Mouse (Mus musculus): ENCODE data around the gene Paf1. TPM values are rescaled to one million over a fixed set of nuclear protein-coding genes. Genes with fewer than 3 reads are reported as not detected.

The Paf1 gene
- total RNA-seq, 2 experiments from 2014 or later: 65.3 to 66.1 TPM

DNA sequence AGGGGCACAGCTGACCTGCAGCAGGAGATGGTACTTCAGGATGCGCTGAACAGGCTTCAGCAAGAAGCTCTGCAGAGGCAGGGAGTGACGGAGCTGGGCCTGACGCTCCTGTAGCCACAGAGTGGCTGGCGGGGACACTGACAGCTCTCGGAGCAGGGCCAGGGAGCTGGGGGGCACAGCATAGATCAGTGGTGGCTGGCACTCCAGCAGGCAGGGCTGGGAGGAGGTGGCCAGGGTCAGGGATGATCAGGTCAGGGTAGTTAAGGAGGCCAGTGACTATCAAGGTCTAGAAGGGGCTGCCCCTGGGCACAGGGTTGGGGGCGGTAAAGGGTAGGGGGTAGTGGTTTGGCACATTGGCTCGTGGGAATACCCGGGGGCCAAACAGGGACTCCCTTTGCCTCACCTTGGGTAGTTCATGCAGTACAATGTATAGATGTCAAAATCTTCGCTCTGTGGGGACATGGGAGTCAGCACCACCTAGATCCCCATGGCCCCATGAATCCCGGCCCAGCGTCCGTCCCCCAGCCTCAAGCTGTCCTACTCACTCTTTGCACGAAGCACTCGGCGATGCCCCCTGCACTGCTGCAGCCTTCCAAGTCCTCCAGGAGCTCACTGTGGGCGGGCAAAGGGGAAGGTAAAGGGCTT lies 24.4 kb upstream of the Paf1 start:
- intact Hi-C loops (cut with DNase I): no loop called here
- DNase-seq (ENCODE audit: extremely low spot score in 1 of 2, low spot score in 2 of 2): no peak

DNA sequence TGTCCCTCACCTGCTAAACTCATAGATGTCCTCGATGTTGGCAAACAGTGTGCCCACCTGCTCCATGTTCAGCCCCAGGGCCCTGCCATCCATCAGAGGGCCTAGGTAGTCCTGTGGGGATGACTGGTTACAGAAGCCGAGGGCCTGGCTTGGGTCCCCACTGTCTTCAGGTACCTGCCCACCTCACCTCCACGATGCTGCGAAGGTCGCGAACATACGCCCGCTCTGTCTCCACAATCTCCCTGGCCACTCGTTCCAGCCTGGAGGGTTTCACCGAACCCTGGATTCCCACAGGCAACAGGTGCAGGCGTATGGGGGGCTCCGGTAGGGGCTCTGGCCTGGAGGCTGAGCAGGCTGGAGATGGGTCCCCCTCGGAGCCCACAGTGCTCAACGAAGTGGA lies 22.7 kb upstream of the Paf1 start:
- no peak for DNase-seq (ENCODE audit: extremely low spot score in 1 of 2, low spot score in 2 of 2)
- intact Hi-C loops (cut with DNase I): loop anchor here (10.0 kb wide), 1 partner anchor 235 kb away; no protein-coding TSS in a partner anchor

DNA sequence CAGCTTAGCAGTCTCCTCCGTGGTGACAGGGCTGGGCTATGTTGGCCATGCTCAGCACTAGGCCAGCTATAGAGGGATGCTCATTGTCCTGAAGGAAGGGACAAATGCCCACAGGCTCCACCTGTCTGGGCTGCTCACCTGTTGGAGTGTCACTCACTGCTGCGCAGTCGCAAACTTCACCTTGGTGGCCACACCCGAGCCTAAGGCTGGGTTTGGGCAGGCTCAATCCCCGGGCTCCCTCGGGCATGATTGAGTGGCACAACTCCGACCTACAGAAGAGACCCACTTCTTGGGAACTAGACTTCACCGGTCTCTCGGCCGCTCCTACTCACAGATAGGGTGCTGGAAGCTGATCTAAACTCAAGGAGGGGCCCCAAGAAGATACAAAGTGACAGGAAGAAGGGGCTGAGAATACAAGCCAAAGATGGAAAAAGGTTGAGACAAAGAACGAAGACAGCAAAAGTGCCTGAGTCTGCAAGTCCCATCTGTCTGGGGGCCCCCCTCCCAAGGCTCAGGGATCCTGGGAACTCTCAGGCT lies 21.7 kb upstream of the Paf1 start:
- no peak for DNase-seq (ENCODE audit: extremely low spot score in 1 of 2, low spot score in 2 of 2)
- intact Hi-C loops (cut with DNase I): loop anchor here (10.0 kb wide), 1 partner anchor 234 kb away; no protein-coding TSS in a partner anchor

DNA sequence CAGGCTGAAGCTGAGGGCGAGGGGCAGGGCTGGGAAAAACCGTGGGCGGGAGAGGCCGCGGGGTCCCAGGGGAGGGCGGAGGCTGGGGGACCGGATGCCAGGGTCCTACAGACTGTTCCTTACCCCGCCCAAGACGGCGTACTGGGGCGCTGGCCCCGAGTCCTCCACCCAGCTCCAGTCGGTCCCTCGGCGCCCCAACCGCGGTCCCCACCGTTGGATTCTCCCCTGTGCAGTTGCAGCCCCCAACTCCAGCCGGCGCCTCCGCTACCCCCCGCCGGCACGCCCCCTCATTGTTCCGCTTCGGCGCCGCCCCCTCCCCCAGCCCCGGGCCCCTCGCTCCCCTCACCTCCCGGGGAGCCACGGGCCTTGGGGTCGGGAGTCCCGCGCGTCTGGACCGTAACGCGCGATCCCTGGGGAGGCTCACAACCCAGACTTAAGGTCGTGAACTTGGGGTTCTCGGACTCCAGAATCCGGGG lies 21.2 kb upstream of the Paf1 start:
- DNase-seq (ENCODE audit: extremely low spot score in 1 of 2, low spot score in 2 of 2): peak in 1 of 2 experiments; percentile 90
- intact Hi-C loops (cut with DNase I): loop anchor here (10.0 kb wide), 1 partner anchor 233 kb away; no protein-coding TSS in a partner anchor

DNA sequence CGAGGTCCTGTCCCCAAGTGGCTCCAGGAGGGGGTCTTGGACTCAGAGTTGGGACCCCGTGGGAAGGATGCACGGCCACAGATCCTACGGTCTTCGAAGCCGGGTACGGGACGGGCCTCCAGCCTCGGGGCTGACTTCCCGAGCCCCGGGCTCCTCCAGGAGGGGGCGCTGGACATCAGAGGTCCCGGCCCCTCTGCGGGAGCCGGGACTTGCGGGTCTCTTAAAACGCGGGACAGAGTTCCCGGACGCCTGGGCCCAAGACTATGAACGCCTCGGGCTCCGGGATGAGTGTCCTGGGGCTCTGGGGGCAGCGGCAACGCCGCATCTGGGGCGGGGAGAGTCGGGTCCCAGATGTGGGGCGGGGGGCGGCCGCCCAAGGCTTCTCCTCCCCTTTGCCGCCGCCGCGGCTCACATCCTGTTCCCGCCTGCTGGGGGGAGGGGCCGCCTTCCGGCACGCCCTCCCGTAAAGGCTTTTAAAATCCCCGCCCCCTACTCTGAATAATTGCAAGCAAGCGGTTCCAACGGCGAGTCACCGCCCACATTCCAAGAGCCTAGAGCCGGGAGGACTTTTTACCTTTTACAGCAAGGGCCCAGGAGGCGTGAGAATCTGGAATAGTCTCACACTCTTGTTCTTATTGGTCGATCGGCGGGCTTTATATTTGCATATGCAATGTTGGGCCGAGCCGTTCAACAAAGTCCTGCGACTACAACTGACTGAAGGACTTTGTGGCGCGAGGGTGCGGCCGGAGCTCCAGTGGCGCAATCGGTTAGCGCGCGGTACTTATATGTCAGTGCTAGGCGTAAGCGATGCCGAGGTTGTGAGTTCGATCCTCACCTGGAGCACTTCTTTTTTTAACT lies 20.3 kb upstream of the Paf1 start, which contains the start of gene Plekhg2:
Plekhg2 (minus strand) TSS at position 349 of the 858 bp plus-strand sequence.
- peak; percentile 97 for DNase-seq (ENCODE audit: extremely low spot score in 1 of 2, low spot score in 2 of 2)
- intact Hi-C loops (cut with DNase I): loop anchor here (1.0 to 10.0 kb wide), 2 partner anchors 14 to 232 kb away; no protein-coding TSS in a partner anchor

DNA sequence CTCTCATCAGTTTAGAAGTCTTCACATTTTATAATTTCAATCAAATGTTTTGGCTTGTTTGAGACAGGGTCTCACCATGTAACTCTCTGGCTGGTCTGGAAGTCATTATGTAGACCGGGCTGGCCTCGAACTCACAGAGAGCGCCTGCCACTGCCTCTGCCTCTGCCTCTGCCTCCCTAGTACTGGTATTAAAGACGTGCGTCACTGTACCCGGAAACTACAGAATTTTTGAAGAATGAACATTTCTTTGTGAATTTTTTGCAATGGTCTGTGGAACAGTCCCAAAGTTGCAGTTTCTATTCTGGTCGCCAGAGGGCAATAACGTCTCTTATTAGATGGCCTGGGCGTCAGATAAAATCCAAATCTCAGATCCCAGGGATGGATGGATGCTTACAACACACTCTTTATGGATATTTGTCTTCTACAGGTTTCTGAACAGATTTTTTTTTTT lies 19.6 kb upstream of the Paf1 start:
- DNase-seq (ENCODE audit: extremely low spot score in 1 of 2, low spot score in 2 of 2): peak; percentile 78 to 79
- intact Hi-C loops (cut with DNase I): loop anchor here (1.0 to 10.0 kb wide), 2 partner anchors 13 to 232 kb away; no protein-coding TSS in a partner anchor

DNA sequence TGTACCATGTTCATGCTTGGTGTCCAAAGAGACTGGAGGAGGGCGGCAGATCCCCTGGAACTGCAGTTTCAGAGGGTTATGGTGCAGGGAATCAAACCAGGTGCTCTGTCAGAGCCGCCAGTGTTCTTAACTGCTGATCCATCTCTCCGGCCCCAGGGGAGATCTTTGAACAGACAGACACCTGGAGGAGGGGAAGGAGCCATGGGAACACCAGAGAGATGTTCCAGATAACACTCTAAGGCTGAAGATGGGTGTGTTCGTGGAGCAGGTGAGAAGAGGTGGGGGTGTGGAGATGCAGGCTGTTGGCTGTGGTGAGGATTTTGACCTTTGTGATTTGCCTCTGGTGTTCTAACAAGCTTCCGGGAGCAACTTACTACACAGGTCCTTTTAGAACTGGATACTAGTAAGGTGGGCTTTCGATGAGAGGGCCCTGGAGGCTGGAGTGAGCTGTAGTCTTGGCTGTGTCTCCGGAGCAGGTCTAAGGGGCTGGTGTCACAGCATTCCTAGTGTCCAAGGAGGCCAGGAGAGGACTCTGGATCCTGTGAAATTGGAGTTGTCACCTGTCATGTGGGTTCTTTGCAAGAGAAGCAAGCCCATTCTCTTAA lies 18.8 kb upstream of the Paf1 start:
- DNase-seq (ENCODE audit: extremely low spot score in 1 of 2, low spot score in 2 of 2): no peak
- intact Hi-C loops (cut with DNase I): loop anchor here (1.0 to 10.0 kb wide), 2 partner anchors 12 to 231 kb away; no protein-coding TSS in a partner anchor

DNA sequence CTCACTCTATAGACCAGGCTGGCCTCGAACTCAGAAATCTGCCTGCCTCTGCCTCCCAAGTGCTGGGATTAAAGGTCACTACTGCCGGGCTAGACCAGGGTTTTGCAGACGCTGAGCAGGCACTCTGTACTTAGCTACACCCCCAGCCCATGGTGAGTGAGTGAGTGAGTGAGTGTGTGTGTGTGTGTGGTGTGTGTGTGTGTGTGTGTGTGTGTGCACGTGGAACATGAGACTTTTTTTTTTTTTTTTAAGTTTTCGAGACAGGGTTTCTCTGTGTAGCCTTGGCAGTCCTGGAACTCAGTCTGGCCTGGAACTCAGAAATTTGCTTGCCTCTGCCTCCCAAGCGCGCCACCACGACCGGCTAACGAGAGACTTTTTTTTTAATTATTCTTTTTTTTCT lies 18.1 kb upstream of the Paf1 start:
- intact Hi-C loops (cut with DNase I): loop anchor here (10.0 kb wide), 1 partner anchor 230 kb away; no protein-coding TSS in a partner anchor
- no peak for DNase-seq (ENCODE audit: extremely low spot score in 1 of 2, low spot score in 2 of 2)

DNA sequence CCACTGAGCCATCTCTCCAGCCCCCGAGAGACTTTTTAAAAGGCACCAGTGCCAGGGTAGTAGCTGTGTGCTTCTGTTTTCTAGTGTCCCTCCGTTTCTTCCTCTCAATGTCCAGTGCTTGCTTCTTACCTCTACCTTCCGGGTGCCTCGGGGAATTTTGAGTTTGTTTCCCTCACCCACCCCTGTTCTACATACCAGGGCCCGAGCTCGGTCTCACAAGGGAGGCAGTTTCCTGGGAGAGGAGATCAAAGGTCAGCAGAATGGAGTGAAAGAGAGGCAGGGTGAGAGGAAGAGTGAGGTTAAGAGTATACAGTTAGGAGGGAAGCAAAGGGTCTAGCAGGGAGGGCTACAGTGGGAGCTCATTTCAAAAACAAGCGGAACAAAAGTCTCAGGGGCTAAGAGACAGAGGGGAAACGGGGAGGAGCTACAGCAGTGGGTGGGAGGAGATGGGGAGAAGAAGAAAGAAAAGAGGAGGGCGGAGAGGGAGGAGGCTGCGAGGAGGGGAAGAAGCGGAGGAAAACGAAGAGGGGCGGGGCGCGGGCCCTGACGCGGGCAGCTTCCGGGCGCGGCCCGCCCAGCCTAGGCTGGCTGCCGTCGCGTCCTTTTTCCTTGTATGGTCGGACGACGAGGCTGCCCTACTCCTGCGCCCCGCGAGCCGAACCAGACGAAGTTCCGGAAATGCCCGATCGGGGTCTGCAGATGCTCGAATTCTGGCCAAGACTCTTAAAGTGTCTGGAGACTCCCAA lies 17.4 kb upstream of the Paf1 start:
- peak; percentile 68 to 95 for DNase-seq (ENCODE audit: extremely low spot score in 1 of 2, low spot score in 2 of 2)
- intact Hi-C loops (cut with DNase I): loop anchor here (10.0 kb wide), 1 partner anchor 229 kb away; no protein-coding TSS in a partner anchor

DNA sequence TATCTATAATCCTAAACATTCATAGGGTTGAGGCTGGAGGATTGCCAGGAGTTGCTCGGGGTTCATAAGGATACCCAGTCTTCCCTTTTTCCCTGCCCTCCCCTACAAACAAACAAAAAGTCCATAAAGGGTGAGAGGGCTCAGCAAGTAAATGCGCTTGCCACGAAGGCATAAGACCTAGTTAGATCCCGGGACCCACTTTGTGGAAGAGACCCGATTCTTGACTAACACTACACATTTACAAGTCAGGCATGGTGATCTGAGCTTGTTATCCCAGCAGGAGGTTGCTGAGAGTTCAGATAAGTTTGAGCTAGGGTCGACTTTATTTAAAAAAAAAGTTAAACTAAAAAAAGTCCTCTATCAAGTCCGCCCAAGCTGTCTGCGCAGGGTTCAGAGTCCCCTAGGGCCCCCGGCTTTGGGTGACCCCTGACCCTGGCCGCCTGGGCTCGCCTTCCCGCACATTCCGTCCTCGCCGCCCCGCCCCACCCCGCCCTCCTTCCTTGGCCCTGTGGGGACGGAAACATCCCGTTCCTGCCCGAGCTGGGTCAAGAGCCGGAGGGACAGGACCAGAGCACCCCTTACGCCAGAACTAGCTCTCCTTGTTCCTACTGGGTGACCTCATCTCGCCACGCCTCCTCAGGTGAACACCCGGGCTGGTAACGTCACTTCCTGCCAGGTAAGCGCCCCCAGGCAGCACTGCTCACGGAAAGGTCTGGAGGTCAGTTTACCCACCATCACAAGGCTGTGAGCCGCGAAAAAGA lies 16.6 kb upstream of the Paf1 start:
- intact Hi-C loops (cut with DNase I): loop anchor here (10.0 kb wide), 1 partner anchor 229 kb away; no protein-coding TSS in a partner anchor
- DNase-seq (ENCODE audit: extremely low spot score in 1 of 2, low spot score in 2 of 2): peak in 1 of 2 experiments; percentile 87

DNA sequence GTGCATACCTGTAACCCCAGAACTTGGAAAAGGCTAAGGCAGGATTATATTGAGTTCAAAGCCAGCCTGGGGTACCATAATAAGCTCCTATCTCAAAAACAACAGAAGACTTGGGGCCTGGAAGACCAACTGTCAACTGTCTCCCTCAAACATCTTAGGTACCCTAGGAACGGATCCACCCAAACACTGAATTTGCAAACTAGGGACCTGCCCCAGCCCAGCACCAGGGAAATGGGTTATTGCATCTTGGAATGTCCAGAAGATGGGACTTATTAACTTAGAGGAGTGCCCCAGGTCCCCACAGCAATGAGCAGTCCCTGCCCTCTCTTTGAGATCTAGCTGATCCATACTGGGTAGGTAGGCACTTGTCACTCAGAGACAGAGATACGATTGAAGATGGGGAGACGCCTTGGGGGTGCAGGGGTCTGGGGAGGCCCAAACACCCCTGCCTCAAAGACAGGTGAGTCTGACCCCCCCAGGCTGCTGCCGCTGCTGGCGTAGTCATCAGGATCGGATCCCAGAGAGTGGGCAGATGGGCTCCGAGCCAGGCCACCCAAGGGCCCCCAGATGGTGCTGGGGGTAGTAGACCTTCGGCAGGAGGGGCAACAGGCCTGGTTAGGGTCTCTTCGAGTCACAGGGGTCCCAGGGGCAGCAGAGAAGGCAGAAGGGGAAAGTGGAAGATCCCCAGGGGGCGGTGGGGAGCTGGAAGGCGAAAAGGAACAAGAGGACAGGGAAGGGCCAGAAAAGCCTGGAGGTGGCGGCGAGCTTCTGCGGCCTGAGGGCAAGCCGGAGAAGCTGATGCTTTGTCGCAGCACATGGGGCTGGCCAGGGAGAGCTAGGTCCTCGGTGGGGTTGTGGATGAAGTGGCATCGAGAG lies 15.3 kb upstream of the Paf1 start:
- DNase-seq (ENCODE audit: extremely low spot score in 1 of 2, low spot score in 2 of 2): no peak
- intact Hi-C loops (cut with DNase I): loop anchor here (10.0 kb wide), 1 partner anchor 227 kb away; no protein-coding TSS in a partner anchor

DNA sequence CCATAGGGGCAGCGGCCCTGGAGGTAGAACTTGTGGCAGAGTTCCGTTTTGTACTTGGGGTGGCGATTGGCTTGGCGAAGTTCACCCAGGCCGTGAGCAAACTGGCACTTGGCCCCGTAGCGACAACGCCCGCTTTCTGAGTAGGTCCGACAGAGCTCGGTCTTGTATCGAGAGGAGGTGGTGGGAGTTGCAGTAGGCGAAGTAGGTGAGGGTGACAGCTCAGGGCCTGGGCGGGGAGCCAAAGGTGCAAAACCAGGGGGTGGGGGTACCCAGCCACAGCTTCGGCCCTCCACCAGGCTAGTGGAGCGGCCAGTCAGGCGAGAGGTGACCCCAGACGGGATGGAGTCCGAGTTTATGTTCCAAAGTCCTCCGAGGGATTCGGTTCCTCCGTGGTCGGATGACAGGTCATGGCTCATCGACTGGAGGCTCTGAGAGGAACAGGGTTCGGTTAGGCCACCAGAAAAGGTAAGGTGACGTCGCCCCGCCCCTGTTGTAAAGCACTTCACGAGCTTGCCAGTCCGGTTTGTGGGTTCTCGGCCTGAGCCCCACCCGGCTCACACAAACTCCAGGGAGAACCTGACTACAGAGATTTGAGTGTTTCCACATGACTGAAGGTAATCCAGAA lies 14.6 kb upstream of the Paf1 start:
- DNase-seq (ENCODE audit: extremely low spot score in 1 of 2, low spot score in 2 of 2): no peak
- intact Hi-C loops (cut with DNase I): loop anchor here (10.0 kb wide), 1 partner anchor 227 kb away; no protein-coding TSS in a partner anchor

DNA sequence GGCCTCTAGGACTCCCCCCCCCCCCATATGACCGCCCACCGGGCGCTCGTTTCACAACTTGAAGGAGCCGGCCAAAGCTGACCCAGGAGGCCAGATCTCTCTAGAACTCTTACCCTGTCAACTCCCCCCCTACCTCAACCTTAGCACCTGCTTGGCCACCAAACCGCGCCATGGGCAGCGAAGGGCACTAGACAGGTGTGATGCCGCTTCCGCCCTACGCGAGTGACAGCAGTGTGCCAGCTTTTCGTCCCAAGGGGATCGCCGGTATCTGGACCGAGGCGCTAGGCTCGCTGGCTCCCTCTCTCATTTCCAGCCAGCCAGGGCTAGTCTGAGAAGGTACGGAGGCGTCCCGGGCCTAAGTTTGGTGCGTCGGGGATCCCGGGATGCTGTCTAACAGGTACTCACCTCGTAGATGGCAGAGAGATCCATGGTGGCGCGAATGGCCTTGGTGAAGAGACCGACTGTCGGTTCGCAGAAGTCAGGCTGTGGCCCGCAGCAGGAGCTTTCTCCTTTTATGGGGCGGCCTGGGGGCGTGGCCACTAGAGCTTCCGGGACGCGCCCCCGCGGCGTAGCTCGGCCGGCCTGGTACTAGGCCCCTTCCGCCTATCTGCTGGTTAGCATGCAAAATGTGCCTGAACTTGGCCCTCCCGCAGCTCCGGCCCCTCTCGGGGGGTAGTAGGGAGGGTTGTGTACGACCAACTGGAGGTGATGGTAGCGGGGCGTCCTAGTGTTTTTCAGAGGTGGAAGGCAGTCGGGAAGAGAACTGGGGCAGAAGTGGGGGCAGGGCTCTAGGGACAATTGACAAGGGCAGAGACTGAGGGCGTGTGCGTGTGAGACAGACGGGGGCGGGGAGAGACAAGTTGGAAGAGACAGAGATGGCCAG lies 13.7 kb upstream of the Paf1 start:
- intact Hi-C loops (cut with DNase I): loop anchor here (10.0 kb wide), 1 partner anchor 226 kb away; no protein-coding TSS in a partner anchor
- peak; percentile 64 to 95 for DNase-seq (ENCODE audit: extremely low spot score in 1 of 2, low spot score in 2 of 2)

DNA sequence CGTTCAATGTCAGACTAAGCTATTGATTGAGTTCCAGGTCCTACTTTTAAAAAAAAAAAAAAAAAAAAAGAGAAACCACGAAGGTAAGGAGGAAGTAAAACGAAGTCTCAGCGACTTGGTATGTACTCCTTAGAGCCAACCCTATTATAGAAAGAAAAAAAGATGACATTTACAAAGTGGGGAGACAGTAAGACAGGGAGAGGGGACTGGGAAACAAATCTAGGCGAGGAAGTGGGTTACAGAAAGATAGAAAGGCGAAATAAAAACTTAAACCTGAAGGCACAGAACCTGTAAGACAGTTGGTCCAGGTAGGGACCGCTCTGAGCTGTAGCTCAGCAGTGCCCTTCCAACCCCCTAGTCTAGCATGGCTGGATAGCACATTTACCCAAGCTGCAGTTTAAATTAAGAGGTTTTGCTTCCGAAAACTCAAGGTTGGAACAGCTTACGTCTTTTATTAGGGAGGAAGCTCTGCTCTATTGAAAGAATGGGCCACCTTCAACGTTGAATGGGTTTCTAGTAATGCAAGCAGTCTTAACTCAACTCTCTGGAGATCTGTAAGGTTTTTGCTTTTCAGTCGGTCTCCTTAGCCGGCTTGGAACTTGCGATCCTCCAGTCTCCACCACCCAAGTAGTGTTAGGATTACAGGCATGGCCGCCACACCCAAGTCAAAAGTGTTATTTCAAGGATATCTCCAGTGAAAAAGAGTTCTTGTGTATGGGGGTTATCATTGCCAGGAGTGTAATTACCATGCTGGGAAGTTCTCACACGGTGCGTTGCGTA lies 12.3 kb upstream of the Paf1 start, which contains the start of gene Zfp36:
Zfp36 (minus strand) TSS at position 17 of the 780 bp plus-strand sequence.
- intact Hi-C loops (cut with DNase I): no loop called here
- no peak for DNase-seq (ENCODE audit: extremely low spot score in 1 of 2, low spot score in 2 of 2)
